Mouse (Mus musculus) spleen, adult 2 months (tissue): ENCODE measurements at regions not wholly inside any gene's neighbourhood (a gene's known extent, or its start where the extent isn't known, plus 50 kb on each side); places are given as distances from the start of the nearest gene placed in this dataset.

Experiments
- CTCF ChIP-seq: fragments of 200-500 bp; IDR thresholded peaks from 2 replicates; pipeline ENCODE4 v1.5.1; 2011; ENCODE audit warnings: mild to moderate bottlenecking, inconsistent platforms; ENCODE audit not compliant: insufficient read depth, insufficient read length, insufficient replicate concordance; ENCODE audit errors: extremely low read depth
- POLR2A ChIP-seq: fragments of 200-500 bp; IDR thresholded peaks from 2 replicates; pipeline ENCODE4 v1.6.1; 2011; ENCODE audit warnings: low read depth, low read length, inconsistent platforms

- no peak for TF ChIP-seq CTCF
- TF ChIP-seq POLR2A = no peak
These were observed 157.5 kb upstream of the Klf14 start for GRCm38 (mm10) chr6:31116365-31116764.
